Mouse (Mus musculus): ENCODE results near the gene Mettl26.

The Mettl26 gene

GRCm38 (mm10) chr17:25837076-25837410, 37.8 kb upstream of the Mettl26 start, which contains the start of gene Rhbdl1:
TSS of gene Rhbdl1 (minus strand) at chr17:25837295.
- DNase-seq (ENCODE audit: low read depth, low spot score), result no peak

- no peak for DNase-seq (ENCODE audit: low read depth, low spot score)
These were observed 37.3 kb upstream of the Mettl26 start for GRCm38 (mm10) chr17:25837533-25837932.

- DNase-seq (ENCODE audit: low read depth, low spot score), result no peak
These were observed 36.0 kb upstream of the Mettl26 start for GRCm38 (mm10) chr17:25838904-25839303.

DNA sequence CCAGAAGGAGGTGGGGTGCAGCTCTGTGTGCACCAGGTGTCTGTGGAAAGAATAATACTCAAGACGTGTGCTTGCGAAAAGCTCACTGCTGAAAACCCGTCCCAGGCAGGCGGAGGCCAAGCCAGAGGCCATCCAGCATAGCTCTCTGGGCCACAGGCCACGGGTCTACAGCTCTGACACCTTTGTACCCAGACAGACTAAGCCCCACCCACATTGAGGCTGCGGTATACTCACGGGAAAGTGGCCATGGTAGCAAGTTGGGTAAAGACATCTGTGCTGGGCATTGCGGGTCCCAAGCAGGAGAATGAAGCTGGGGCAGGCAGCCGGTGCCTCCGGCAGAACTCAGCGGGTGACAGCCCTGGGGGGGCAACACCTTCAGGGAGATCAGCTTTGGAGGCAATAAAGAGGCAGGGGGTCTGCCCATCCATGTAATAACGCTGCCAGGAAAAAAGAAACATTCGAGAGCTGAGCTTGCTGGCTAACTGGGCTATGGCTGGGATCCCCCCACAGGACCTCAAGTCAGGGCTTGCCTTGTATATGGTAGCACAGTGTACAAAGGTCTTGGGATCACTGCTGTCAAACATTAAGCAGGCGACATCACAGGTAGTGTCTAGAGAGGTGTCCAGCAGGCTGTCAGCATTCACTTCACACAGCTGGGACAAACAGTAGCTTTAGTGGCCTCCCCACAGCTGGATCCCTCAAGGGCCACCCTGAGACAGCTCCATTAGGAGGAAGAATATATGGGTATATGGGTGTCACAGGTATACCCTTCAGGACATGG, 35.2 kb upstream of the Mettl26 start:
- no peak for DNase-seq (ENCODE audit: low read depth, low spot score)

- no peak for DNase-seq (ENCODE audit: low read depth, low spot score)
These were observed 34.4 kb upstream of the Mettl26 start for GRCm38 (mm10) chr17:25840519-25840918.

DNA sequence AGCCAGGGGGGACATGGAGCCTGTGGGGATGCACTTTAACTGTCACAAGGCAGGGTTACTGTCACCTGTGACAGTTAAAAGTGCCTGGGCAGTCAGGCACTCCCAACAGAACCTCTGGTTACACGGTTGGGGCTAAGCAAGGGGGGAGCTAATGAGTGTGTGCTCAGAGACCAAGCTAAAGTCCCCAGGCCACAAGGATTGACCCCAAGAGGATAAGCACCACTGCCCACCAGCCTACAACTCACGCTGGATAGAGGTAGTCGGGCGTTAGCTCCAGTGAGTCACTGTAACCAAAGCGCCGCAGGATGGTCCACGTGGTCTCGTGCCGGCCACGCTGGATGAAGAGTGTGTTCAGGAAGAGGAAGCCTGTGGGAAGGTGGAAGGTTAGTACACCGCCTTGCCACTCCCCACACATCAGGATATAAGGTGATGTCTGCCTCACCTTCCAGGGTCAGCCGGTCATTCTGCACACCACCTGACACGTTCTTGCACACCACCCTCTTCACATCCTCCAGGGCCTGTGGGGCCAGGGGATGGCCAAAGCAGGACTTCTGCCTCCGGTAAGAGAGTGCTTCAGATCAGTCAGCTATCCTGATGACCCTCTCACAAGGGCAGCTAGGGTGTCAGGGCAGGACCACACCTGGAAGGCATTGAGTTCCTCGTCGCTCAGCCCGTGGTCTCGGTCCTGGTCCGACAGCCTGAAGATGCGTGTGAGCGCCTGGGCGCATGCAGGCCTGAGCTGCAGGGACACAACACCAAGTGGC, 33.6 kb upstream of the Mettl26 start, which contains the start of gene Gm20683:
Gene Gm20683 (minus strand): TSS at position 647 of the 764 bp plus-strand sequence.
- no peak for DNase-seq (ENCODE audit: low read depth, low spot score)

DNA sequence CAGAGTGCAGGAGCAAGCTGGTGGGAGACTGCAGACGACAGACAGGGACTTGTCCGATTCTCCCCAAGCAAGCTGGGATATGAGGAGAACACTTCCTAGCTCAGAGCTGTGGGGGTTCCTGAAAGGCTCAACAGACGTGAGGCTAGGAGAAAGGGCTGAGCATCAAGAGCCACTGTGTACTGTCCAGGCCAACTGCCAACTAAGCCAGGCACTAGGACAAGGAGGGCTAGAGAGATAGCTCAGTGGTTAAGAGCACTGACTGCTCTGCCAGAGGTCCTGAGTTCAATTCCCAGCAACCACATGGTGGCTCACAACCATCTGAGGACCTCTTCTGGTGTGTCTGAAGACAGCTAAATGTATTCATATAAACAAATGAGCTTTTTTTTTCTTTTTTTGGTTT, 32.4 kb upstream of the Mettl26 start:
- DNase-seq (ENCODE audit: low read depth, low spot score), result no peak

DNA sequence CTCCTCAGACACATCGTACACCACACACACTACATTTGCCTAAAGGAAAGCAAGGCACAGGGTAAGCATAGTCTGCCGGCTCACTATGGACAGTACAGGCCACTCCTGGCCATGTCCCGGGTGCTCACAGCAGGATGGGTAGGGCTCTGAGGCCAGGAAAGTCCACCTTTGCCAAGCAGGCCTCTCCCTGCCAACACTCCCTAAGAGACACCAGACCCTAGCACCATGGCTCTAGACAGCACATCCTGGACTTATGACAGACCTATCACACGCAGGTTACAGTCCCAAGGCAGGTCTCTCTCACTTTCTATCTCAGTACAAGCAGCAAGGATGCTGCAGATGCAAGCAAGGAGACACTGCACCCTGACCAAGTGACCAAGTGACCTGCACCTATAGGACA, 31.8 kb upstream of the Mettl26 start:
- no peak for DNase-seq (ENCODE audit: low read depth, low spot score)

- DNase-seq (ENCODE audit: low read depth, low spot score), result no peak
These were observed 31.1 kb upstream of the Mettl26 start for GRCm38 (mm10) chr17:25843636-25844395.

- peak; percentile 91 for DNase-seq (ENCODE audit: low read depth, low spot score)
These were observed 30.4 kb upstream of the Mettl26 start, which contains the start of gene Rhot2 for GRCm38 (mm10) chr17:25844396-25844901. TSS of gene Rhot2 (minus strand) at chr17:25844851.

DNA sequence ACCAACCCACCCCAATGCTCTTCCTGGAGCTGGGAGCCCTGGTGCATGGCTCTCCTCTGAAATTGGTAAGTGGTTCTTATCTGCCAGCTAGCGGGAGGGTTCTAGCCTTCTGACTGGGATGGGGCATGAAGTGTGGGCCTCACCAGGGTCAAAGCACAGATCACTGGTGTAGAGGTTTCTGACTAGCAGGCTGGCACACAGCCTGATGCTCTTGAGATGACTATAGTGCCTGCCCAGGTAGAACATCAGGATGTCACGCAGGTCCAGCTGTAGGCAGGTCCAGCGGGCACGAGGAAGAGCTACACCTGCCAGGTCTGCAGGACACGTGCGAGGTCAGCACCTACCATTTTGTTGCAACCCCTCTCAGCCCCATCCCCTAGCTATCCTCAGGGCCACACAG, 14.6 kb upstream of the Mettl26 start:
- no peak for DNase-seq (ENCODE audit: low read depth, low spot score)

DNA sequence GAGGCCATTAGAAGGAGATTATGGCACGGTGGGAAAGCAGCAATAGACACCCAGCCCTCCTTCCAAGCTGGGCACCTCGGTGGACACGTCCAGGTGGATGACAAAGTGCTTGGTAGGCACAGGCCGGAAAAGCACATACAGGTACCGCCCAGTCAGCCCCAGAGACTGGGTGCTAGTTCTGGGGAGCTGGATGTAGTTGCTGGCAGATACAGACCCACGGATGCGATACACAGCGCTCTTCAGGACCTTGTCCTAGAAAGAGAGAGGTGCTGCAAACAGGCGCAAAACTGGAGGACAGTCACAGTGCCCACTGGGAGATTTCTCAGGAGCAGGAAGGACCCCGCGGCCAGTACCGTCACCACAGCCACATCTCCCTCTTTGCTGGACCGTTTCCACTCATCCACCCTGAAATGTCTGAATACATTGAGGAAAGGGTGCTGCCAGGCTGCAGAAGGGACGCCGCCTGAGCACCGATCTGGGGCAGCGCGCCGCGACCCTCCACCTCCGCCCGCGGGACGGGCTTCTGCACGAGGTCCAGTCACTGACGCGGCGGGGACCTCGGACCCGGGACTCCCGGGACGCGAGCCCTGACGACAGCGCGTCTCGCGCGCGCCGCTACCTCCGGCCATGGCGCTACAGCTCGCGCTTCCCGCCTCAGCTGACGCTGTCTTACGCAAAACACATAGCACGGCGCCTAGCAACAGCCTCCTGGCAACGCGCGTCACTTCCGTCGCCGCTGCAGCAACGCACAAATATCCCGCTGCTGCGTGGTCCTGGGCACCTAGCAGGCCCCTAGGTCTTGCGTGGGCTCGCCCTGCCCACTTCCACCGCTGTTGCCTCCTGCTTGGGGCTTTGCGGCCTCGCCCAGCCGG, 13.8 kb upstream of the Mettl26 start, which contains the start of gene Wdr90:
Gene Wdr90 (minus strand): TSS at position 670 of the 872 bp plus-strand sequence.
- DNase-seq (ENCODE audit: low read depth, low spot score), result peak; percentile 83

GRCm38 (mm10) chr17:25861704-25862612, 12.9 kb upstream of the Mettl26 start:
- DNase-seq (ENCODE audit: low read depth, low spot score), result no peak

GRCm38 (mm10) chr17:25863681-25864080, 11.2 kb upstream of the Mettl26 start:
- no peak for DNase-seq (ENCODE audit: low read depth, low spot score)

- DNase-seq (ENCODE audit: low read depth, low spot score), result no peak
These were observed 10.6 kb upstream of the Mettl26 start for GRCm38 (mm10) chr17:25864311-25864710.

DNA sequence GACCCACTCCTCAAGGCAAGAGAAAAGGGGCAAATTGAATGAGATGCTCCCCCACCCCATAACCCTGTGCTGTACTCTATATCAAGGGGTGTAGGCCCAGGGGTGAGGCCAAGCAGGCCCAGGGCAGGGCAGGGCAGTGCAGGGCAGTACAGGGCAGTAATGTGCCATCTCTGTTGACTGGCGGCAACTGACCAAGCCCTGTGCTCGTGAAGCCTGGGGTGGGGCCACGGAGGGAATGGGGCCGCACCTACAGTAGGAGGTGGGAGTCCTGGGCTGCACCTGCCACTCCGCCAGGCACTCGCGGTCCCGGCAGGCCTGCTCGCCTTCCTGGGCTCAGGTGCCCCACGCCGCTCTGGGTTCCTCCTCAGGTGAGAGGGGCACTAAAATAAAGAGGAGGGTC, 9.6 kb upstream of the Mettl26 start:
- no peak for DNase-seq (ENCODE audit: low read depth, low spot score)

GRCm38 (mm10) chr17:25866172-25866571, 8.7 kb upstream of the Mettl26 start:
- DNase-seq (ENCODE audit: low read depth, low spot score), result no peak

GRCm38 (mm10) chr17:25867509-25867835, 7.4 kb upstream of the Mettl26 start:
- no peak for DNase-seq (ENCODE audit: low read depth, low spot score)

DNA sequence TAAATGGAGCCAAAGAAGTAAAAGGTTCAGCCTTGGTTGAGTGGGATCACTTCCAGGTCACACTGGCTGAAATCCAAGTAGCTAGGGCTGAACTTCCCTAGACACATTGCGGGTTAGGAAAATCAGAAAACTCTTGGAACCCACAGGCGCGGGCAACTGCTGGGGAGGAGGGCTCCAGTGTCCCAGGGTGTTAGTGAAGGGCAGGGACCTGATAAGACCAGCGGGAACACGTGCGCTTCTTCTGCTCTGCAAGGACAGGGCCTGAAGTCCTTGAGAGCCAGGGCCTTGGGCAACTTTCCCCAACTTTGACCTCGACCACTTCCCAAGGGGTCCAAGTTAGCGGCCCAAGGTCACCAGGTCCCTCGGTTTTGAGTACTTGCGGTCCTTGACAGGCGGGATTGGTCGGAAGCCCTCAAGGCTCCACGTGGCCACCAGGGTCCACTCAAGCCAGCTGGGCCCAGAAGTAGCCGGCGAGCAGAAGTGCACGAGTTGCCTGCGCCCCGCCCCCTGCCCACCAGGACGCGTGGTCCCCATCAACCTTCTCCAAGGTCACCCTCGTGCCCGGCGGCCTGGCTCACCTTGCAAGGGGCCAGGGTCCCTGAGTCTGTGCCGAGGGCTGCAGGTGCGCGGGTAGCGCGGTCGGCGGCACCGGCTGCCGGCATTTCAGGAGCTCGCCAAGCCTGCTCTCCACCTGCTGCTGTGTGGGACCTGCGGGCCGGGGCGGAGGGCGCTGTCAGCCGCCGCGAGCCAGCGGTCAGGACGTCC, 6.9 kb upstream of the Mettl26 start:
- no peak for DNase-seq (ENCODE audit: low read depth, low spot score)

All from retina, postnatal 7 days (tissue).